Mouse (Mus musculus) stomach, postnatal 0 days (tissue): ENCODE measurements around the gene Rai14. TPM values are rescaled to one million over a fixed set of nuclear protein-coding genes. Genes with fewer than 3 reads are reported as not detected.

Source experiments
- ATAC-seq: fragments of 200-750 bp; cut with Nextera tagmentation; 2 replicates; pipeline ENCODE4 v1.8.0; 2017; ENCODE audit not compliant: low FRiP score, low TSS enrichment
- DNase-seq: peaks from one replicate; pipeline ENCODE4 v3.0.0-alpha.2; 2016; ENCODE audit warnings: low spot score
- H3K27ac ChIP-seq: fragments of 300-500 bp; sonication (generic); replicated peaks from 2 replicates; pipeline ENCODE4 v1.5.1; 2014; ENCODE audit warnings: mild to moderate bottlenecking, control low read depth
- H3K27me3 ChIP-seq: fragments of 300-500 bp; sonication (generic); 2 replicates; pipeline ENCODE4 v1.6.1; 2014; ENCODE audit warnings: low read length; ENCODE audit not compliant: control insufficient read depth, insufficient read depth
- H3K36me3 ChIP-seq: fragments of 300-500 bp; sonication (generic); 2 replicates; pipeline ENCODE4 v1.6.1; 2014; ENCODE audit warnings: low read length, mixed read lengths; ENCODE audit not compliant: control insufficient read depth, insufficient read depth
- H3K4me1 ChIP-seq: fragments of 300-500 bp; sonication (generic); replicated peaks from 2 replicates; pipeline ENCODE4 v1.6.1; 2014; ENCODE audit warnings: antibody characterized with exemption; ENCODE audit not compliant: control insufficient read depth, insufficient read depth
- H3K4me2 ChIP-seq: fragments of 300-500 bp; sonication (generic); replicated peaks from 2 replicates; pipeline ENCODE4 v1.6.1; 2014; ENCODE audit warnings: low read depth, mild to moderate bottlenecking, control low read depth, moderate library complexity
- H3K4me3 ChIP-seq: fragments of 300-500 bp; sonication (generic); 2 replicates; pipeline ENCODE4 v1.5.1; 2014; ENCODE audit warnings: low read depth, low read length, control low read depth
- H3K9ac ChIP-seq: fragments of 300-500 bp; sonication (generic); 2 replicates; pipeline ENCODE4 v1.6.1; 2014; ENCODE audit warnings: mild to moderate bottlenecking, low read length, control low read depth, mixed read lengths
- H3K9me3 ChIP-seq: fragments of 300-500 bp; sonication (generic); 2 replicates; pipeline ENCODE4 v1.6.1; 2016; ENCODE audit warnings: low read length; ENCODE audit not compliant: control insufficient read depth
- CTCF ChIP-seq: IDR thresholded peaks from 2 replicates; pipeline ENCODE4 v1.5.1; 2016; ENCODE audit warnings: antibody characterized with exemption, low read depth, mild to moderate bottlenecking, moderate library complexity
- EP300 ChIP-seq: optimal IDR thresholded peaks from 2 replicates; pipeline ENCODE3; 2016; ENCODE audit warnings: antibody characterized with exemption
- WGBS: fragments of 180-500 bp; shearing (Covaris S2); extraction: QIAGEN DNeasy Blood & Tissue Kit; methylation state at CpG from one replicate; pipeline ENCODE4 v1.1.7; 2014; 5-methylcytosine and 5-hydroxymethylcytosine counted together
- polyA plus RNA-seq: library from polyadenylated mRNA; unstranded; fragments of >200 nt; fragmentation: Nextera tagmentation; extraction: Ambion mirVana; gene quantifications from 2 replicates; pipeline ENCODE4 v1.2.1, GENCODE M21; 2015

Rai14 gene
- polyA plus RNA-seq, 1 experiment from 2014 or later: 8.0 TPM

GRCm38 (mm10) chr15:10719511-10719910 lies 5.1 kb upstream of the Rai14 start:
- TF ChIP-seq EP300 (no peak), CTCF (no peak)
- no peak overlapping the region for H3K9ac ChIP-seq
- WGBS: 80% methylated on average over 3 of the region's 3 CpGs
- no peak for DNase-seq
- H3K27me3 ChIP-seq: no peaks in the 10 kb centered on the region
- no peak overlapping the region for H3K4me2 ChIP-seq
- H3K4me3 ChIP-seq: no peak overlapping the region
- H3K9me3 ChIP-seq: 0 out of 2 replicates have a peak, but pooled peaks cover 3% of the 10 kb centered on the region
- no peak for ATAC-seq
- H3K27ac ChIP-seq: no peak overlapping the region
- H3K4me1 ChIP-seq: no peaks in the 10 kb centered on the region
- H3K36me3 ChIP-seq: no peaks in the 10 kb centered on the region

GRCm38 (mm10) chr15:10718763-10719162 lies 4.3 kb upstream of the Rai14 start:
- H3K36me3 ChIP-seq: no peaks in the 10 kb centered on the region
- H3K4me3 ChIP-seq: no peak overlapping the region
- H3K4me2 ChIP-seq: no peak overlapping the region
- TF ChIP-seq CTCF (no peak), EP300 (no peak)
- no peak overlapping the region for H3K9ac ChIP-seq
- H3K9me3 ChIP-seq: 0 out of 2 replicates have a peak, but pooled peaks cover 3% of the 10 kb centered on the region
- H3K27ac ChIP-seq: no peak overlapping the region
- WGBS: 92% methylated on average over 10 of the region's 10 CpGs
- DNase-seq (no peak), ATAC-seq (no peak)
- H3K27me3 ChIP-seq: no peaks in the 10 kb centered on the region
- no peaks in the 10 kb centered on the region for H3K4me1 ChIP-seq

GRCm38 (mm10) chr15:10717284-10717683 lies 2.9 kb upstream of the Rai14 start:
- Histone ChIP-seq H3K4me3 (no peak overlapping the region), H3K27ac (no peak overlapping the region), H3K36me3 (no peaks in the 10 kb centered on the region), H3K9me3 (0 out of 2 replicates have a peak, but pooled peaks cover 3% of the 10 kb centered on the region), H3K27me3 (no peaks in the 10 kb centered on the region), H3K4me2 (no peak overlapping the region), H3K4me1 (no peaks in the 10 kb centered on the region), H3K9ac (no peak overlapping the region)
- no peak for ATAC-seq
- DNase-seq: no peak
- TF ChIP-seq CTCF: no peak
- no peak for TF ChIP-seq EP300
- WGBS: 100% methylated on average over 1 of the region's 1 CpGs

- ATAC-seq (no peak), DNase-seq (no peak)
- H3K4me3 ChIP-seq: no peak overlapping the region
- 0 out of 2 replicates have a peak, but pooled peaks cover 3% of the 10 kb centered on the region for H3K9me3 ChIP-seq
- H3K9ac ChIP-seq: no peak overlapping the region
- H3K36me3 ChIP-seq: no peaks in the 10 kb centered on the region
- 39% methylated on average over 5 of the region's 5 CpGs for WGBS
- no peak overlapping the region for H3K27ac ChIP-seq
- H3K4me2 ChIP-seq: no peak overlapping the region
- TF ChIP-seq EP300 (no peak), CTCF (no peak)
- H3K4me1 ChIP-seq: no peaks in the 10 kb centered on the region
- H3K27me3 ChIP-seq: no peaks in the 10 kb centered on the region
Observed at GRCm38 (mm10) chr15:10715966-10716365, 1.5 kb upstream of the Rai14 start.

- Histone ChIP-seq H3K4me3 (peak overlapping the region; percentile 76), H3K4me1 (no peaks in the 10 kb centered on the region), H3K27me3 (no peaks in the 10 kb centered on the region), H3K4me2 (peak overlapping the region; percentile 92), H3K36me3 (no peaks in the 10 kb centered on the region), H3K27ac (peak overlapping the region; percentile 77), H3K9ac (peak overlapping the region; percentile 77), H3K9me3 (0 out of 2 replicates have a peak, but pooled peaks cover 3% of the 10 kb centered on the region)
- peak; percentile 55 for DNase-seq
- ATAC-seq: peak; percentile 69
- TF ChIP-seq CTCF: peak; percentile 56
- no peak for TF ChIP-seq EP300
- WGBS: 2% methylated on average over 10 of the region's 10 CpGs
Observed at GRCm38 (mm10) chr15:10715139-10715505, 698 bp upstream of the Rai14 start.

GRCm38 (mm10) chr15:10713626-10714316 lies 653 bp downstream of the Rai14 start:
- Histone ChIP-seq H3K9ac (peak overlapping the region; percentile 77), H3K9me3 (0 out of 2 replicates have a peak, but pooled peaks cover 3% of the 10 kb centered on the region), H3K36me3 (no peaks in the 10 kb centered on the region), H3K27ac (peak overlapping the region; percentile 77), H3K4me3 (peak overlapping the region; percentile 76), H3K4me1 (no peaks in the 10 kb centered on the region), H3K27me3 (no peaks in the 10 kb centered on the region), H3K4me2 (peak overlapping the region; percentile 92)
- WGBS: 3% methylated on average over 30 of the region's 35 CpGs
- TF ChIP-seq EP300 (no peak), CTCF (no peak)
- peak; percentile 6 for ATAC-seq
- no peak for DNase-seq
